Mouse (Mus musculus): ENCODE results near the gene Tgif2. TPM values are rescaled to one million over a fixed set of nuclear protein-coding genes. Genes with fewer than 3 reads are reported as not detected.
"Not testable (repeated sequence)": the region's sequence is repeated elsewhere in the genome, so short reads cannot be mapped to it uniquely, and the experiment has no call there.

The Tgif2 gene
- total RNA-seq, 2 experiments from 2014 or later = 0.40 to 1.3 TPM

DNA sequence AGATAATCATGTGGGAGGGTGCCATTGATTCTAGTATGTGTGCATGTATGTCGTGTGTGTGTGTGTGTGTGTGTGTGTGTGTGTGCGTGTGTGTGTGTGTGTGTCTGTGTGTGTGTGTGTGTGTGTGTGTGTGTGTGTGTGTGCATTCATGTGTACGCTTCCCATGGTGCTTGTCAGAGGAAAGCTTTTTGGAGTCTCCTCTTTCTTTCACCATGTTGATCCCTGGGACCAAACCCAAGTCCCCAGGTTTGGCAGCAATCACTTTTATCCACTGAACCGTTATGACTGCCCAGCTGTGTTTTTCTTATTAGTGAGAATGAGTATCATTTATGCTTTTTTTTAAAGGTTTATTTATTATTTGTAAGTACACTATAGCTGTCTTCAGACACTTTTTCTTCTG lies 62.6 kb downstream of the Tgif2 start:
- not testable (repeated sequence) for DNase-seq (ENCODE audit: low spot score in 2 of 2)

DNA sequence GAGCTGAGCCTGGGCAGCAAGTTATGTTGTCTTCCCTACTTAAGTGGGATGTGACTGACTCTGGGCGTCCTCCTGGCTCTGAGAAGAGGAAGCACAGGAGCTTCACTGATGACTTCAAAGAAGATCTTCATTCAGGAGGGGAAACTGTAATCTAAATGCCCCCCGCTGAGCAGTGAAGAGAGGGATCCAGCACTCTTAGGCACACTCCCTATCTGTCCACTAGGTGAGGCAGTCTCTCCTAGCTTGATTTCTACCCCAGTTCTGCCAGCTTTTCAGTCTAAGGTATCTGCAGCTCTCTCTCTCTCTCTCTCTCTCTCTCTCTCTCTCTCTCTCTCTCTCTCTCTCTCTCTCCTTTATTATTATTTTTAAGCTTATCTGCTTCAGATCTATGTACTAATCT lies 63.6 kb downstream of the Tgif2 start:
- DNase-seq (ENCODE audit: low spot score in 2 of 2) = no peak

Other genes starting within 250 kb of the Tgif2 start
- gene Dlgap4, start 226.3 kb upstream of the Tgif2 start, total RNA-seq (2021) = 100 to 1,000 TPM; 215 to 219 TPM
- gene Myl9, start 64.6 kb upstream of the Tgif2 start, total RNA-seq (2021) = 10 to 100 TPM; 13.2 to 15.3 TPM
- 1 to 10 TPM; 1.7 to 2.9 TPM for gene 4930518I15Rik, start 17.9 kb downstream of the Tgif2 start, total RNA-seq (2021)
- 10 to 100 TPM; 89.8 to 97.6 TPM for gene Rab5if, start 23.1 kb downstream of the Tgif2 start, total RNA-seq (2021)
- gene Sla2, start 47.2 kb downstream of the Tgif2 start, total RNA-seq (2021) = under 1 TPM; 0.63 to 0.82 TPM
- gene Ndrg3, start 152.0 kb downstream of the Tgif2 start, total RNA-seq (2021) = 100 to 1,000 TPM; 446 to 471 TPM
- 1 to 10 TPM; 4.8 to 5.6 TPM for gene Dsn1, start 167.1 kb downstream of the Tgif2 start, total RNA-seq (2021)
- gene Soga1, start 239.2 kb downstream of the Tgif2 start, total RNA-seq (2021) = 10 to 100 TPM; 17.1 to 17.7 TPM
- not detected for gene Tldc2, start 247.0 kb downstream of the Tgif2 start, total RNA-seq (2021)

Measured in left cerebral cortex, adult 18-20 months (tissue).